Mouse (Mus musculus) adrenal gland, postnatal 4 days (tissue): ENCODE results near the gene Cnot8. TPM values are rescaled to one million over a fixed set of nuclear protein-coding genes. Genes with fewer than 3 reads are reported as not detected.
A peak's percentile ranks its signal among the peaks of the same experiment; 100 is the strongest.

Experiments
- DNase-seq, 2 experiments: peaks; one replicate each; pipeline ENCODE4 v3.0.0; 2021 to 2022; ENCODE audit warnings: low spot score in 2 of 2, mixed read lengths in 2 of 2
- total RNA-seq, 2 experiments: library from RNA; stranded (reverse); gene quantifications; 2 replicates each; pipeline ENCODE4 v1.2.3; 2021

The Cnot8 gene
- total RNA-seq, 2 experiments from 2014 or later: 56.0 to 57.3 TPM

GRCm38 (mm10) chr11:58102581-58103343 lies 1.2 kb upstream of the Cnot8 start:
- DNase-seq: no peak

DNA sequence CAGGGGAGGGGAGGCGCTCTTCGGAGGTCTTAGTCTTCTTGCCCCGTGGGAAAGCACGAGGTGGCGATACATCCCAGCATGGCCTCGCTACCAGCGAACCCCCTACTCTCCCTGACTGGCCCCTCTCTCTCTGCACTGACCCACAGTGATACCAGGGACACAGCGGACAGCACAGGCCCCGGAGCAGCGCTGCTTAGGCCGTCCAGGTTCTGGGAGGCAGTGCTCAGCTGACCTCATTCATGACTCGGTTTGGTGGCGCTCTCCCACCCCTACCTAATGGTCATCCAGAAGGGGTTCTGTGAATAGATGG lies 654 bp upstream of the Cnot8 start:
- no peak for DNase-seq

GRCm38 (mm10) chr11:58104351-58104791 lies 418 bp downstream of the Cnot8 start:
- DNase-seq: no peak

DNA sequence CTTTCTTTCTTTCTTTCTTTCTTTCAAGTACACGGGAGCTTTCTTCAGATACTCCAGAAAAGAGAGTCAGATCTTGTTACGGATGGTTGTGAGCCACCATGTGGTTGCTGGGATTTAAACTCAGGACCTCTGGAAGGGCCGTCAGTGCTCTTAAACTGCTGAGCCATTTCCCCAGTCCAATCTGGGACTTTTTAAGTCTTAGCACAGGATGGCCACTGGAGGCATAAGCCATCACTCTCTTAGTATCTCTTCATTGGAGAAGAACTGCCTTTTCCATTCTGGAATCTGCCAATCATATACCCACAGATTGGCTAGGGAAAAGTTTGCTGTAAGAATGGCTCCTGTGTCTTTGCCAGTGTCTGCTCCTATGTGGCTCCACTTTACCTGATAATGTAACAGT lies 3.1 kb downstream of the Cnot8 start:
- DNase-seq: no peak

GRCm38 (mm10) chr11:58107664-58108337 lies 3.8 kb downstream of the Cnot8 start:
- no peak for DNase-seq

GRCm38 (mm10) chr11:58116560-58116959 lies 12.6 kb downstream of the Cnot8 start:
- DNase-seq: no peak

DNA sequence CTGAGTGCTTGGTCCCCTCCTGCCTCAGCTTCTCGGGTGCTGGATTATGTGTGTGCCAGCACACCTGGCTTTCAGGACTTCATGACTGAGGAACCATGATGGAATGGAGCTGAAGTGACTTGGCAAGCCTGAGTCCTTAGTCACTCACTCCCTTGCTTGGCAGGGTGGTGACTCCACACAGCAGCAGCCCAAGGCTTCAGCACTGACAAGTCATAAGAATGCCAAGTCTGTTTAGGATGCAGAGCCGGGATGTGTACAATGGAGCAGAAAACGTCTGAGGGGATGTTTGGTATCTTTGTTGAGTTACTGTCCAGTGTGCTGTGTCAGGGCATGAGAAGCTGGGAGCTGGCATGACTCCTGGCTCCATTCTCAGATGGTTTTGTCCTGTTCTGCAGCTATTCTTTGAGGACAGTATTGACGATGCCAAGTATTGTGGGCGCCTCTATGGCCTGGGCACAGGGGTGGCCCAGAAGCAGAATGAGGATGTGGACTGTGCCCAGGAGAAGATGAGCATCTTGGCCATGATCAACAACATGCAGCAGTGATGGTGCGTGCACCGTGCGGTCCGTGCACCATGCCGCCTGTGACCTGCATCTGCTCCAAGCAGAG lies 13.2 kb downstream of the Cnot8 start:
- DNase-seq: no peak

GRCm38 (mm10) chr11:58120655-58121054 lies 16.7 kb downstream of the Cnot8 start:
- no peak for DNase-seq

- DNase-seq: no peak
Observed at GRCm38 (mm10) chr11:58121351-58121750, 17.4 kb downstream of the Cnot8 start.

DNA sequence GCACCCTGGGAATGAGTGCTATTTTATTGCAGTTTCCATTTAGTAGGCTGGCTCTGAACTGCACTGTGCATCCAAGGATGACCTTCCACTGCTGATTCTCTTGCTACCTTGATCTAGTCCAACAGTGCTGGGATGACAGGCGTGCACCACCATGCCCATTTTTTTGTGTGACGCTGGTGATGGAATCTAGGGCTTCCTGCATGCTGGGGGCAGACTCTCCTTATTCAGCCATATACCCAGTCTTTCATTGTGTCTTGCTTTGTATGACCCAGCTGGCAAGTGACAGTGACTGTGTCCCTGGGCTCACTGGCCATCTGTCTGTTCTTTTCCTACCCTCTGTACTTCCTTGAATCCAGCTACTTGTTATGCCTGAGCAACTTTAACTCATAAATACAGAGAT lies 19.8 kb downstream of the Cnot8 start:
- DNase-seq: no peak

DNA sequence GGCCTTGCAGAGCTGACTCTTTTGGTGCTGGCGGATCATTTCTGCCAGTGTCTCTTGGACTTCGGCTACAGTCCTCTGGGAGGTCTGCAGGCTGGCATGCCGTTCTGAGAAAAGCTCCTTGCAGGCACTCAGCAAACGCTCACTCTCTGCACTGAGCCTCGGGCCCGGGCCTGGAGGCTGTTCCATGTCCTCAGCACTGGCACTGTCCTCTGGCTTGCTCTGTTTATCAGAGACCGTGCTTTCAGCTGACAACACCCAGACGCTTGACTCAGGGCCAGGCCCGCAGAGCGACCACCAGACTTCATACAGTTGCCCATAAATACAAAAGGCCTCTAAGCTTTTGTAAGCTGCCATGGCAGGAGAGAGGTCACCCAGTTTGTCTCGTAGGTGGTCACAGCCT lies 21.1 kb downstream of the Cnot8 start:
- DNase-seq: no peak

DNA sequence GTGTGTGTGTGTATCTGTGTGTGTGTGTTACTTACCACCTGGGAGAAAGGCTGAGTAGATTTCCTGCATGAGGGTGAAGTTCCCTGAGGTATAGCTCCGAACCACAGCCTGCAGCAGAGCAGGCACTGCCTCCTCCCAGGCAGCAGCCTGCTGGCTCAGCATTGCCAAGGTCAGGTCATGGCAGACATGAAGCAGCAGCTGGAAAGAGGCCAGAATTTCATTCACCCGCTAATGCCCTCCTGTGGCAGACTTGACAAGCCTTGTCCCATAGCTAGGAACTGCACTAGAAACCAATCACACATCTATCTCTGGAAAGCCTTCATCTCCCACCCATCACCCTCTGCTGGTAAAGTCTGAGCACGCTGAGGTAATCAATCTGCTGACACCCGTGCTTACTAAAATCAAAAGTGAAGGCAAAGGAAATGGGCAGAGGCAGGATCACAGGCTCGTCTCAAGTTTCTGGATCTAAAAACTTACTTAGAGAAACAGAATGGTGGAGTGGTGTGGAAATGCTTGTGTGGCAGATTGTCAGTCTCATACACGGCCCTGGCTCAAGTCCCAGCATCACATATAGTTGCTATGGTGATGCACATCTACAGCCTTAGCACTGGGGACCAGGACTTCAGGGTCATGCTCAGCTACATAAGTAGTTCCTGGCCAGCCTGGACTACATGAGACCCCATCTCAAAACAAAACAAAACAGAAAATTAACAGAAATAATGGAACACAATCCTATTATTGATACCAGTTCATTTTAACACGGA lies 22.6 kb downstream of the Cnot8 start:
- DNase-seq: peak; percentile 16 to 68

DNA sequence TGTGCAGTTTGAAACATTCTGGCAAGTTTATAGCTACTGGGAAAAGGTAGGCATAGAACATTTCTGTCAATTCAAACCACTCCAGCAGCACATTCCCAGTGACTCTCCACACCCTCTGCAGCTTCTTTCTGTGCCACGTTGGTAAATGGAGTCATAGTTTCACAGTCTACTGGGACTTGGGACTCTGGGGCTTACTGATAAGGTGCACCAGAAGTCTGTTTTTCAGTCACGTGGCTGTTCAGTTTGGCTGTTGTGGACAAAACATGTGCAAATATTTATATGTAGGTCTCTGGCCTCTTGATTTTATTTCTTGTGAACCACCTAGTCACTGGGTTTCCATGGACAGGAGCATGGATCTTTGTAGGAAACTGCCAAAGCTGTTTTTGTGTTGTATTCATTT lies 23.6 kb downstream of the Cnot8 start:
- no peak for DNase-seq

- no peak for DNase-seq
Observed at GRCm38 (mm10) chr11:58129302-58129843, 25.4 kb downstream of the Cnot8 start.

- DNase-seq: no peak
Observed at GRCm38 (mm10) chr11:58132026-58132425, 28.1 kb downstream of the Cnot8 start.

- DNase-seq: no peak
Observed at GRCm38 (mm10) chr11:58134869-58135268, 30.9 kb downstream of the Cnot8 start.

DNA sequence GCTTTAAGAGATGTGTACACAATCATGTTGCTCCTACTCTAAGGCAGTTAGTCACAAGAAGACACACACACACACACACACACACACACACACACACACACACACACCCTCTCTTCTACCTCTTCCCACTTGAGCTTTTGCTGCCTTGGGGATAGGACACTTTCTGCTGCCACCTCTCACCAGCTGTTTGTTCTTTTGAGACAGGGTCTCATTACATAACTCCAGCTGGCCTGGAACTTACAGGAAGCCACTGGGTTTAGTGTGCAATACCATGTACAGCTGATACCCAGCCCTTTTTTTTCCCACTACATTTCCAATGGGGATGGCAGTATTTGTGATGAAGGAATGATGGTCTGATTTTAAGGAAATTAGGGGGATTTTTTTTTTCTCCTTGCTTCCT lies 31.3 kb downstream of the Cnot8 start:
- no peak for DNase-seq

- DNase-seq: no peak
Observed at GRCm38 (mm10) chr11:58136677-58137076, 32.7 kb downstream of the Cnot8 start.

GRCm38 (mm10) chr11:58138821-58139220 lies 34.9 kb downstream of the Cnot8 start:
- no peak for DNase-seq

- no peak for DNase-seq
Observed at GRCm38 (mm10) chr11:58139466-58139865, 35.5 kb downstream of the Cnot8 start.

DNA sequence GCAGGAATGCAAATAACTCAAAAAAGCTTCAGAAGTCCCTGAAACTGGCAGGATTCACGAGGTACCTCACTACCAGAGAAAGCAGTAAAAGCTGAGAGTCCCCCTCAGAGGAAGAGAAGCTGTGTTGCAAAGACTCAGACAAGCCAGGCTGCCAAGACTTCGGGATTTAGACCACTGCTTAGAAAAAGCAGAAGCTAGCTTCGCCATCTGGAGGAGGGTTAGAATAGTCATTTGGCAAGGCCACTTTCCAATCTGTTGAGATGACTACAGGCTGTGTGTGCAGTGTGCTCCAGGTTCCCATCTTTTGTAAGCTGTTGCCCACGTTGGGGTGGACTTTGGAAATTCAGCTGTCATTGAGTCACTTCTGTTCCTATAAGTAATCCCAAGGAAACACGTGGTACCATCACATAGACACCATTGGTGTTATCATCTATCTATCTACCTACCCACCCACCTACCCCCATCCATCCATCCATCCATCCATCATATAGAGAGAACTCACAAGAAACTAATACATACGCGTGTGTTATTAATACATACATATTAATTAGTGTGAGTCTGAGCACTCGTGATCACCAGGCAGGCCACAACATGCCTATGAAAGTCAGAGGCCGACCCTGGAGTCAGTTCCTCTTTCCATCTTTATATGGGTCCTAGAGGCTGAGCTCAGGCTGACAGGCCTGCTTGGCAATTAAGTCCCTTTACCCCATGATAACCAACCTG lies 39.9 kb downstream of the Cnot8 start:
- no peak for DNase-seq
